Mouse (Mus musculus) small intestine, adult 2 months (tissue): ENCODE results near the gene Kcnj10. TPM values are rescaled to one million over a fixed set of nuclear protein-coding genes. Genes with fewer than 3 reads are reported as not detected.

Experiments
- H3K27ac ChIP-seq: fragments of 200-500 bp; 2 replicates; pipeline ENCODE4 v1.5.1; 2012; ENCODE audit warnings: low read depth, low read length, control low read depth, inconsistent platforms; ENCODE audit not compliant: insufficient read depth
- H3K27me3 ChIP-seq: fragments of 200-500 bp; 2 replicates; pipeline ENCODE4 v1.6.1; 2012; ENCODE audit warnings: mild to moderate bottlenecking, moderate library complexity, low read length, inconsistent platforms; ENCODE audit not compliant: control insufficient read depth, insufficient read depth
- H3K36me3 ChIP-seq: fragments of 200-500 bp; 2 replicates; pipeline ENCODE4 v1.6.1; 2012; ENCODE audit warnings: mild to moderate bottlenecking, low read length, control low read depth, inconsistent platforms; ENCODE audit not compliant: control insufficient read depth, insufficient read depth
- H3K4me1 ChIP-seq: fragments of 200-500 bp; 2 replicates; pipeline ENCODE4 v1.6.1; 2012; ENCODE audit warnings: low read length, inconsistent platforms, mixed read lengths; ENCODE audit not compliant: control insufficient read depth, insufficient read depth, insufficient read length
- H3K4me3 ChIP-seq: fragments of 200-500 bp; 2 replicates; pipeline ENCODE4 v1.5.1; 2012; ENCODE audit warnings: low read depth, mild to moderate bottlenecking, control low read depth, inconsistent platforms, low read length, moderate library complexity
- CTCF ChIP-seq: fragments of 200-500 bp; IDR thresholded peaks from 2 replicates; pipeline ENCODE4 v1.5.1; 2012; ENCODE audit warnings: low read depth, mild to moderate bottlenecking, control low read depth, inconsistent platforms, low read length, moderate library complexity, mixed read lengths; ENCODE audit not compliant: insufficient replicate concordance, insufficient read length; ENCODE audit errors: extremely low read depth
- POLR2A ChIP-seq: fragments of 200-500 bp; IDR thresholded peaks from 2 replicates; pipeline ENCODE4 v1.6.1; 2012; ENCODE audit warnings: low read depth, mild to moderate bottlenecking, control low read depth, inconsistent platforms, low read length, moderate library complexity
- WGBS: fragments of 180-500 bp; shearing (Covaris S2); methylation state at CpG from one replicate; pipeline ENCODE4 v1.1.7; 2018; 5-methylcytosine and 5-hydroxymethylcytosine counted together
- polyA plus RNA-seq: library from polyadenylated mRNA; depleted of rRNA; stranded (reverse); fragments of >200 nt; gene quantifications from 2 replicates; pipeline ENCODE4 v1.2.3, GENCODE M21; 2012

Gene Kcnj10
- polyA plus RNA-seq, 1 experiment, result 0.65 TPM

DNA sequence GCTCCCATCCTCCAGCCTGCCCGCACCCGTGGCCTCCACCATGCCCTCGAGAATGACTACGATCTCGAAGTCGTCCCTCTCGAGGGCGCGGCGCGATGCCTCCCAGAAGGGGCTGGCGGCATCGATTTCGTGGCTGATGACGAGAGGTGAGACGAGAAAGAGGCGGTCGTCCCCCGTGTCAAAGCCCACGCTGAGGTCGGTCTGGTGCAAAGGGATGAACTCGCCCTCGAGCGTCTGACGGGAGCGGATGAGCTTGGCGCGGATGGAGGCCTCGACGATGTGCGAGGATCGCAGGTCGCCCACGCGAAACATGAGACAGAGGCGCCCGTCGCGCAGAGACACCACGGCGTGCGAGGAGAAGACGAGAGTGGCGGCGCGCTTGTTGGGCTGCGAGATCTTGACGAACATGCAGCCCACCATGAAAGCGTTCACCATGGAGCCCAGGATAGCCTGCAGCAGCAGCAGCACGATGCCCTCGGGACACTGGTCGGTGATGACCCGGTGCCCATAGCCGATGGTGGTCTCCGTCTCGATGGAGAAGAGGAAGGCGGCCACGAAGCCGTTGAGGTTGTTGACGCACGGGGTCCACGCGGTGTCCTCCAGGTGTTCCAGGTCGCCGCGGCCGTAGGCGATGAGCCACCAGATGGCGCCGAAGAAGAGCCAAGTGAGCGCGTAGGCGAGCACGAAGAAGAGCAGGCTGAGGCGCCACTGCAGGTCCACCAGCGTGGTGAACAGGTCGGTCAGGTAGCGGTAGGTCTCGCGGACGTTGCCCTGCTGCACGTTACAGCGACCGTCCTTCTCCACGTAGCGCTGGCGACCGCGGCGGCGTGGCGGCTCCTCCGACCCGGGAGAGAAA is 15.1 kb upstream of the Kcnj10 start:
- peaks cover 25% of the 10 kb centered on the region for H3K27me3 ChIP-seq

DNA sequence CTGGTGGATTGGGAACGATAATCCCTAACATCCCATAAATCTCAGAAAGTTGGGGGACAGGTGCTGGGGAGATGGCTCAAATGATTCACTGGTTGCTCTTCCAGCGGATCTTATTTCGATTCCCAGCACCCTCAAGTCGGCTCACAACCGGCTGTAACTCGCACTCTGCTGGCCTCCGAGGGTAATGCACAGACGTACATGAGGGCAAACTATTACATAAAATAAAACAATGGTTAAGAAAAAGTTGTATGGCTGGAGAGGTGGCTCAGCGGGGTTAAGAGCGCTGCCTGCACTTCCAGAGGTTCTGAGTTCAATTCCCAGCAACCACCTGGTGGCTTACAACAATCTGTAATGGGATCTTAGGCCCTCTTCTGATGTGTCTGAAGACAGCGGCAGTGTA is 14.3 kb upstream of the Kcnj10 start:
- WGBS, result 55% methylated on average over 11 of the region's 11 CpGs
- no peaks in the 10 kb centered on the region for H3K36me3 ChIP-seq
- H3K4me1 ChIP-seq, result peaks cover 3% of the 10 kb centered on the region
- H3K4me3 ChIP-seq, result no peak overlapping the region
- TF ChIP-seq CTCF, result no peak
- TF ChIP-seq POLR2A, result no peak
- no peak overlapping the region for H3K27ac ChIP-seq
- H3K27me3 ChIP-seq, result peaks cover 25% of the 10 kb centered on the region

More for the DNA sequence above, 15.1 kb upstream of the Kcnj10 start:
- no peak overlapping the region for H3K27ac ChIP-seq
- H3K4me1 ChIP-seq, result peaks cover 3% of the 10 kb centered on the region
- H3K36me3 ChIP-seq, result no peaks in the 10 kb centered on the region
- H3K4me3 ChIP-seq, result peak overlapping the region; percentile 60
- WGBS, result 19% methylated on average over 94 of the region's 94 CpGs
- TF ChIP-seq CTCF (peak; percentile 53), POLR2A (no peak)

DNA sequence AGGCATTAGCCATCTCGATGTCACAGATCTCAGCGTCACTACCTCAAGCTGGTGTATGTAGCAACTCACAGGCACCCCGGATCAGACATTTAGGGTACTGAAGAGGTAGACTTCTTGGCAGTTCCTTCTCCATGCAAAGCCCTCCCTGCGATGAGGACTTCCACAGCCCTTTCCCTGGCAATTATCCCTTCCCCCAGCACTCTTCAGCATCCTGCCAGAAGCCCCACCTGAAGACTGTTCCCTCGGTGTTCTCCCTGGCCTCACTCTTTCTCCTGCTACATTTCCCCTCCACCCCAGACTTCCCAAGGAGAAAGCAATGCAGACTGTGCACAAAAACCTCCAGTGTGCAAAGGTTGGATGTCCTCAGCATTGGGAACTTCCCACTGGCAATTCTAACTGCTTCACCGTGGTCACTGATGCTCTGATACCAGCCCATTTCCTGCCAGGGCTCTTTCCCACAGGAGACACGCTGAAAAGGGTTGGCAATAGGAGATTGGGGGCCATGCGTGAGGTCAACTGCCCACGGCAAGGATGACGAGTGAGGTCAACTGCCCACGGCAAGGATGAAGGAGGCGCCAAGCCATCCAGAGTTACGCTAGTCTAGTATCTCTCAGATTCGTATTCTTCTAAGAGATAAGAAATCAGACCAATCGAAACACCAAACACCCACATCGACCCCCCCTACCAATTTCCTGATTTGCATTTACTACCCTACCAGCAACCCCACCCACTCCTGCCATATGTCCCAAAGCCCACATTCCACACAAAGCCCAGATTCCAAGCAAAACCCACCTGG is 13.6 kb upstream of the Kcnj10 start:
- H3K4me1 ChIP-seq, result peaks cover 3% of the 10 kb centered on the region
- H3K4me3 ChIP-seq, result no peak overlapping the region
- TF ChIP-seq CTCF, result no peak
- no peak for TF ChIP-seq POLR2A
- H3K27me3 ChIP-seq, result peaks cover 25% of the 10 kb centered on the region
- WGBS, result 76% methylated on average over 16 of the region's 16 CpGs
- no peak overlapping the region for H3K27ac ChIP-seq
- no peaks in the 10 kb centered on the region for H3K36me3 ChIP-seq

DNA sequence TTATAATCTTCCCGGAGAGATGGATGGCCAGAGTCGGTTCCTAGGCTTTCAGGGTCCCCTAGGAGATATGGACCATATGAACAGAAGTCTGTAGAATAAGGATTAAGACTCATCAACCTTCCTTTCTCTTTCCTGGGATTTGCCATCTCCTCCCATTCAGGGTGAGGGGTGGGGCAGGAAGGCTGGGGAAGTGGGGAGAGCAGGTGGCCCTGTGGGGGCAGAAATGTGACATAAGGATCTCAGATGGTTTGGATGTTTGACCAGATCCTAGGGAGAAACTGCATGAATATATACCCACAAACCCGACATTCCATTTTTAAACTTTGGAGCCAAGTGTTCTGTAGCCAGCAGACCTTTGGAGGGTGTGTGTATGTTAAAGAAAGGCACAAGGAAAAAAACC is 13.0 kb upstream of the Kcnj10 start:
- H3K36me3 ChIP-seq, result no peaks in the 10 kb centered on the region
- H3K4me3 ChIP-seq, result no peak overlapping the region
- TF ChIP-seq CTCF (no peak), POLR2A (no peak)
- H3K27me3 ChIP-seq, result peaks cover 25% of the 10 kb centered on the region
- WGBS, result 75% methylated on average over 3 of the region's 3 CpGs
- no peak overlapping the region for H3K27ac ChIP-seq
- peaks cover 3% of the 10 kb centered on the region for H3K4me1 ChIP-seq

DNA sequence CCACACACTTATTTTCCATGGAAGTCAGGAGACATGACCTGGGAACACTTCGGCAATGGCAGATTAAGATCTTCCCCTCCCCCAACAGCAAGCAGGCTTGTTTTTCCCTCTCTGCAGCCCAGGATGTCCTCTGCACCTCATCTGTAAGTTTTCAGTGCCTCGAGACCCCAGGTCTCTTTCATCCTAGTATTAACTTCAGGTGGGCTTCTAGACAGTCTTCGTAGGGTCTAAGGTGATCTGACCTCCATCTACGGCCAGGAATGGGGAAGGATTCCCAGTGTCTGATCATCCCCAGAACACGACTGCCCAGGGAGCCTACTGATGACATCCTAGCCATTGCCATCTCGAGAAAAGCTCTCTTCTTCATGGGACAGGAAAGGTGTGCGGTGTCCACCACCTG is 12.5 kb upstream of the Kcnj10 start:
- TF ChIP-seq CTCF (no peak), POLR2A (no peak)
- H3K36me3 ChIP-seq, result no peaks in the 10 kb centered on the region
- H3K4me3 ChIP-seq, result no peak overlapping the region
- peaks cover 25% of the 10 kb centered on the region for H3K27me3 ChIP-seq
- peaks cover 3% of the 10 kb centered on the region for H3K4me1 ChIP-seq
- H3K27ac ChIP-seq, result no peak overlapping the region
- 69% methylated on average over 7 of the region's 7 CpGs for WGBS

DNA sequence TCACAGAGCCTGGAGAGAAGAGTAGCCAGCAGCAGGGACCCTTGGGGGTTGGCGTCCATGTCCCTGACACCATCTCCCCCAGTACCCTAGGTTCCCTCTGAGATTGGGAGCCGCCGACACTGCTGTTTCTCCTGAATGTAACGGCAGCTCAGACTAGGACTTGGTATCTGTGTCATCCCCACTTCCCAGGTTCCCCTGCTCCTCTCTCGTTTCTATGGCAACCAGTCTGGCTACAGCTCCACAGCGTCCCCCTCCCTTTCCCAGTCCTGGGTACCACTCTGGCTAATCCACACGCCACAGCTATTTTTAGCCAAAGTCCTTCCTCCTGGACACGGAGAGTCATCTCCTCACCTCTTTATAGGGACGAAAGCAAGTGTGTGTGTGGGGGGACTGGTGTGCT is 11.9 kb upstream of the Kcnj10 start, which contains the start of gene Kcnj9:
Kcnj9 (minus strand) TSS at position 188 of the 400 bp plus-strand sequence.
- WGBS, result 31% methylated on average over 9 of the region's 9 CpGs
- Histone ChIP-seq H3K4me1 (peaks cover 3% of the 10 kb centered on the region), H3K27ac (no peak within 1 kb of the TSS), H3K4me3 (no peak within 1 kb of the TSS), H3K27me3 (peaks cover 25% of the 10 kb centered on the region), H3K36me3 (no peaks in the 10 kb centered on the region)
- TF ChIP-seq POLR2A, result no peak
- no peak for TF ChIP-seq CTCF

DNA sequence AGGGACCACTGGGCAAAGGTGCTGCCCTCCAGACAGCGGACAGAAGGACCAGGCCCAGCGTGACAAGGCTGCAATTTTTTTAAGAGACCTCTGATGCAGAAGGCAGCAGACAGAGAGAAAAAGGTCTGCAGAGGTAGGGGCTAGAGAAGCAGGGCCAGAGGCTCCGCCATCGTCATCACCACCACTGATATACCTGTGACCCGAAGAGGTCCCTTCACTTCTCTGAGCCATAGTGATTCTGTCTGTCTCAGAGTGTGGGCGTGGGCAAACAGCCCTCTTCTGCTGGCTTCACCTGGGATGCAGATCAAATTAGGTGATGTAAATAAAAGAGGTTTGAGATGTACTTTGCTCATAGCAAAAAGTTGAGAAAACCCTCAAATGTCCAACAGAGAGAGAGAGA is 11.4 kb upstream of the Kcnj10 start:
- Histone ChIP-seq H3K4me3 (no peak overlapping the region), H3K36me3 (no peaks in the 10 kb centered on the region), H3K4me1 (peaks cover 3% of the 10 kb centered on the region), H3K27me3 (peaks cover 25% of the 10 kb centered on the region), H3K27ac (no peak overlapping the region)
- WGBS, result 71% methylated on average over 6 of the region's 6 CpGs
- TF ChIP-seq POLR2A (no peak), CTCF (no peak)
